Mouse (Mus musculus): ENCODE results near the gene Brca2. TPM values are rescaled to one million over a fixed set of nuclear protein-coding genes. Genes with fewer than 3 reads are reported as not detected.
"Not testable (repeated sequence)": the region's sequence is repeated elsewhere in the genome, so short reads cannot be mapped to it uniquely, and the experiment has no call there.

The Brca2 gene
- polyA plus RNA-seq (2015; fragmentation: Nextera tagmentation; extraction: Ambion mirVana) = 12.7 and 13.6 TPM in 2 replicates

DNA sequence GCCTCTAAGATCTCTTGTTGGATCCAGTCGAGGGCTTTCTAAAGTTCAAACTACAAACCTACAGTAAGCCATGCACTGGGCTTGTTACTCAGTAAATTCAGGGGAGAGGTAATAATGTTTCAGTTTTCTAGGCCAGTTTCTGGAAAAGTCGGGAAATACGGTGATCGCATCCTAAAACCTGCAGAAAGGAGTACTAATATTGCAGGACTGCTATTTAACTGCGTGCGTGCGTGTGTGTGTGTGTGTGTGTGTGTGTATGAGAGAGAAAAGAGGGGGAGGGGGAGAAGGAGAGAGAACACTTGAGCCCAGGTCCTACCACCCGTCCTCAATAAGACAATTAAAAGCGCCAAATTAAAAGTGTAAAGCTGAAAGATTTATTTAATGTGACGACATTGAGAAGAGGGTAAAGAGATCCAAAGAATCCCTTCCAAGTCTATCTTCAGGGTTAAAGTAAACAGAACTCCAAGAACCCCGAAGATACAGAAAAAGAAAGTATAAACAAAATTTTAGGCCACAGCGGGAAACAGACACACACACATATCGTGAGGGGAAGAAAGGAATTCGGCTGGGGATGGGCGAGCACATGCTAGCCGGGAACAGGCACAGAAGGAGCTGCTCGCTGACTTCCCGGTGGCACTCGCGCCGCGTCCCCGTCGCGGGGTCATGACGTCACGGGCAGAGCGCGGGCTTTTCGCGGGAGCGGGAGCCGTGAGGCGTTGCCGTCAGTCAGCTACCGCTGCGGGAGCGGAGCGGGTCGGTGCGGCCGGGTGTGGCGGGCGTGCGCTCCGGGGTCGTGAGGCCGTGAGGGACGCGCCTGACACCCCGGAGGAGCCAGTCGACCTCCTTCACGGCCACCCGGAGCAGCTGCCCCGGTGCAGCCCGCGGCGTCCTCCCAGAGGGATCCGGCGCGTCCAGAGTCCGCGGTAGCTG lies at the start of gene Brca2:
Brca2 (plus strand) TSS at position 694 of the 930 bp plus-strand sequence.
- no peaks in the 10 kb centered on the region for H3K36me3 ChIP-seq (ENCODE audit: insufficient read depth, low read length)
- H3K4me2 ChIP-seq (ENCODE audit: low read length) = peak within 1 kb of the TSS; percentile 64
- peak; percentile 94 for ATAC-seq (replicated peaks; ENCODE audit: low FRiP score, low read depth)
- 6% methylated on average over 58 of the region's 63 CpGs for WGBS
- H3K27ac ChIP-seq = peak within 1 kb of the TSS; percentile 70
- no peak for TF ChIP-seq CTCF (IDR thresholded peaks at IDR 0.05; ENCODE audit: low read depth)
- peak within 1 kb of the TSS; percentile 93 for H3K9ac ChIP-seq (ENCODE audit: low read depth, low read length)
- H3K9me3 ChIP-seq (replicated peaks; ENCODE audit: low read length) = no peaks in the 10 kb centered on the region
- H3K4me1 ChIP-seq (replicated peaks; ENCODE audit: insufficient read depth, low read length) = no peaks in the 10 kb centered on the region
- H3K27me3 ChIP-seq (ENCODE audit: insufficient read depth, low read length) = no peaks in the 10 kb centered on the region
- peak within 1 kb of the TSS; percentile 84 for H3K4me3 ChIP-seq (replicated peaks; ENCODE audit: low read depth, low read length)
- peak; percentile 91 for DNase-seq (ENCODE audit: low spot score)

DNA sequence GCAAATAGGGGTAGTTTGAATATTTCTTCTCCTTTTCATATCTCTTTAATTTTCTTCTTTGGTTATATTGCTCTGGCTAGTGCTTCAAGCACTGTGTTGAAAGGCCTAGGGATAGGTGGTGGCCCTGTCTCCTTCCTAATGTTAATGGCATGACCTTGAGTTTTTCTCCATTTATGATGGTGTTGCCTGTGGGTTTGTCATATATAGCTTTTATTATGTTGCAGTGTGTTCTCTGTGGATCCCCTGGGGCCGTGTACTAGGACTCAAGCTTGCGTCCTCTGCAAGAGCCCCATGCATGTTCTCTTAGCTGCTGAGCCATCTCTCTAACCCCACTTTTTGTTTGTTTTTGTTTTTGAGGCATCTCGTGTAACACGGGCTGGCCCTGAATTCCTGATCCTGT lies 45.1 kb upstream of the Brca2 start:
- no peaks in the 10 kb centered on the region for H3K4me1 ChIP-seq (replicated peaks; ENCODE audit: insufficient read depth, low read length)
- H3K27ac ChIP-seq = no peak overlapping the region
- H3K9ac ChIP-seq (ENCODE audit: low read depth, low read length) = no peak overlapping the region
- WGBS = 69% methylated on average over 4 of the region's 4 CpGs
- no peak for TF ChIP-seq CTCF (IDR thresholded peaks at IDR 0.05; ENCODE audit: low read depth)
- no peaks in the 10 kb centered on the region for H3K27me3 ChIP-seq (ENCODE audit: insufficient read depth, low read length)
- no peaks in the 10 kb centered on the region for H3K9me3 ChIP-seq (replicated peaks; ENCODE audit: low read length)
- peaks cover 8% of the 10 kb centered on the region; the same call in 1 of the 2 replicates for H3K36me3 ChIP-seq (ENCODE audit: insufficient read depth, low read length)
- no peak overlapping the region for H3K4me3 ChIP-seq (replicated peaks; ENCODE audit: low read depth, low read length)
- no peak overlapping the region for H3K4me2 ChIP-seq (ENCODE audit: low read length)
- DNase-seq (ENCODE audit: low spot score) = no peak
- no peak for ATAC-seq (replicated peaks; ENCODE audit: low FRiP score, low read depth)

DNA sequence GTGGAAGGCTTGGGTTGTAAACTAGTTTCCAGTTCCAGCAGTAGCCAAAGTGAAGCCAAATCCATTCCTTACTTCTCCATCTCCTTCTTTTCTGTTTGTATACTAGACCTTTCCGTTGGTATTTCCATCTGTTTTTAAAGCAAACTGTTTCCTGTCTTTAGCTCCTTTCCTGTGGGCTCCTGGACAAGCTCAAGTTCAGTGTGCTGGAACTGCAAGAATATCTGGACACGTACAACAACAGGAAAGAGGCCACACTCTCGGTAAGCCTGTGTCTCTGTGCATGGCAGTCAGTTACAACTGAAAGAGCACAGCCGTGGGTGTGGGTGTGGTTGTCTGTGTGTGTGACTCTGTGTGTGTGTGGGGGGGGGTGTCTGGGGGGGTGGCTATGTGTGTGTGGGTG lies 43.8 kb upstream of the Brca2 start:
- ATAC-seq (replicated peaks; ENCODE audit: low FRiP score, low read depth) (no peak), DNase-seq (ENCODE audit: low spot score) (no peak)
- no peak for TF ChIP-seq CTCF (IDR thresholded peaks at IDR 0.05; ENCODE audit: low read depth)

DNA sequence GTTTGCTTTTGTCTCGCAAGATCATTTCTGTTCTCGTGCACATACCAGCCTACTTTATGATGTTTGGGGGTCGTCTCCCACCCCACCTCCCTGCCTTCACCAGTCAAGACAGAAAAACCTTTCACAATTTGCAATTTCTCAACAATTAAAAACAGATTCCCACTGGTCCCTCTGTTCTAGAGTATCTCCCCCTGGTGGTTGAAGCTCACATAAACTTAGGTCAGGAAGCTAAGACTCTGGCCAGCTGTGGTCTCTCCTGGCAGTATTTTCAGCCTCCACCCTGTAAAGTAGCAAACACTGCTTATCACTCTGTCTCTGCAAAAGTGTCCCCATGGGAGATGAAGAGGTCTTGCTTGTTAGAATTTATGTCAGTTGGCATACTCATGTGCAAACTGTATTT lies 37.2 kb upstream of the Brca2 start:
- no peak overlapping the region for H3K27ac ChIP-seq
- peak; percentile 76 for TF ChIP-seq CTCF (IDR thresholded peaks at IDR 0.05; ENCODE audit: low read depth)

More for the DNA sequence above, 43.8 kb upstream of the Brca2 start:
- Histone ChIP-seq H3K27ac (no peak overlapping the region), H3K9me3 (replicated peaks; ENCODE audit: low read length) (no peaks in the 10 kb centered on the region), H3K27me3 (ENCODE audit: insufficient read depth, low read length) (no peaks in the 10 kb centered on the region), H3K4me1 (replicated peaks; ENCODE audit: insufficient read depth, low read length) (no peaks in the 10 kb centered on the region), H3K9ac (ENCODE audit: low read depth, low read length) (no peak overlapping the region), H3K4me2 (ENCODE audit: low read length) (no peak overlapping the region), H3K36me3 (ENCODE audit: insufficient read depth, low read length) (0 out of 2 replicates have a peak, but pooled peaks cover 4% of the 10 kb centered on the region), H3K4me3 (replicated peaks; ENCODE audit: low read depth, low read length) (no peak overlapping the region)
- WGBS = 34% methylated on average over 4 of the region's 4 CpGs

DNA sequence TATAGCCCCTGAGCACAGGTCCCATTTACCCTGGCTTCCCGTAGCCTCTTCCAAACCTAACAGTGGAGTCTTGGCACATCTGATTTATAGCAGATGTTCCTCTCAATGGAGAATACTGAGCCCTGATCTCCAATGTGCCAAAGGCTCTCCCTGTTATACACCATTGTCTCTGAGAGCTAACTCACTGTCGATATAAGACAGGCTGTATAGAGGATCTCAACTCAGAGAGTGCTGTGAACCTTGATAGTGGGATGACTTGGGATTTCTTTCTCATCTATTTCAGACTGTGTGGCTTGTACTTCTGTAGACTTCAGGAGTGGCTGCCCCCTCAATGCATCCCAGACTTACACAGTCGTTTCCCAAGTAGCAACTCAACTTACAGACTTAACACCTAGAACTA lies 32.1 kb upstream of the Brca2 start:
- no peaks in the 10 kb centered on the region; the same call in 1 of the 2 replicates for H3K4me1 ChIP-seq (replicated peaks; ENCODE audit: insufficient read depth, low read length)
- H3K4me3 ChIP-seq (replicated peaks; ENCODE audit: low read depth, low read length) = no peak overlapping the region
- H3K27me3 ChIP-seq (ENCODE audit: insufficient read depth, low read length) = no peaks in the 10 kb centered on the region
- ATAC-seq (replicated peaks; ENCODE audit: low FRiP score, low read depth) = no peak
- no peaks in the 10 kb centered on the region for H3K9me3 ChIP-seq (replicated peaks; ENCODE audit: low read length)
- H3K27ac ChIP-seq = 0 out of 2 replicates have a peak overlapping the region, but pooled peaks have one; percentile 13
- no peaks in the 10 kb centered on the region for H3K36me3 ChIP-seq (ENCODE audit: insufficient read depth, low read length)
- H3K9ac ChIP-seq (ENCODE audit: low read depth, low read length) = no peak overlapping the region
- no peak for DNase-seq (ENCODE audit: low spot score)
- H3K4me2 ChIP-seq (ENCODE audit: low read length) = no peak overlapping the region
- 40% methylated on average over 3 of the region's 3 CpGs for WGBS
- no peak for TF ChIP-seq CTCF (IDR thresholded peaks at IDR 0.05; ENCODE audit: low read depth)

More for the DNA sequence above, 37.2 kb upstream of the Brca2 start:
- Histone ChIP-seq H3K27me3 (ENCODE audit: insufficient read depth, low read length) (no peaks in the 10 kb centered on the region), H3K4me2 (ENCODE audit: low read length) (no peak overlapping the region), H3K4me3 (replicated peaks; ENCODE audit: low read depth, low read length) (no peak overlapping the region), H3K9ac (ENCODE audit: low read depth, low read length) (no peak overlapping the region), H3K9me3 (replicated peaks; ENCODE audit: low read length) (no peaks in the 10 kb centered on the region), H3K36me3 (ENCODE audit: insufficient read depth, low read length) (0 out of 2 replicates have a peak, but pooled peaks cover 7% of the 10 kb centered on the region), H3K4me1 (replicated peaks; ENCODE audit: insufficient read depth, low read length) (no peaks in the 10 kb centered on the region; the same call in 1 of the 2 replicates)
- peak; percentile 93 for DNase-seq (ENCODE audit: low spot score)
- no peak for ATAC-seq (replicated peaks; ENCODE audit: low FRiP score, low read depth)
- WGBS = 63% methylated on average over 3 of the region's 3 CpGs

DNA sequence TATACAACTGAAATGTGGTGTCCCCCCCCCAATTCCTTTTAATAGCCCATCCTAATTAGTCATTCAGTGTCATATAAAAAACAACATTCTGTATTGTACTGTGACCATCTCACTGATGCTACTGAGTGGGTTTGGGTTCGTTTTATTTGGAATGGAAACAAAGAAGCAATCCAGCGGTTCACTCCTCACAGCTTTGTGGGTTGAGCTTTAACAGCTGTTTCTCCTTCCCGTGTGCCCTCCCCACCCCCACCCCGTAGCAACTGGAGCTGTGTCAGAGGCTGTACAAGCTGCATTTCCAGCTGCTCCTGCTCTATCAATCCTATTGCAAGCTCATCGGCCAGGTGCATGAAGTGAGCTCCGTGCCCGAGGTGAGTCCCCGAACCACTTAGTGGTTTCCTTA lies 31.6 kb upstream of the Brca2 start:
- H3K4me2 ChIP-seq (ENCODE audit: low read length) = no peak overlapping the region
- no peak for TF ChIP-seq CTCF (IDR thresholded peaks at IDR 0.05; ENCODE audit: low read depth)
- DNase-seq (ENCODE audit: low spot score) = peak; percentile 86
- H3K9me3 ChIP-seq (replicated peaks; ENCODE audit: low read length) = no peaks in the 10 kb centered on the region
- H3K4me1 ChIP-seq (replicated peaks; ENCODE audit: insufficient read depth, low read length) = no peaks in the 10 kb centered on the region; the same call in 1 of the 2 replicates
- no peak overlapping the region for H3K9ac ChIP-seq (ENCODE audit: low read depth, low read length)
- H3K36me3 ChIP-seq (ENCODE audit: insufficient read depth, low read length) = 0 out of 2 replicates have a peak, but pooled peaks cover 1% of the 10 kb centered on the region
- H3K27me3 ChIP-seq (ENCODE audit: insufficient read depth, low read length) = no peaks in the 10 kb centered on the region
- 36% methylated on average over 8 of the region's 8 CpGs for WGBS
- no peak; the same call in 1 of the 2 replicates for ATAC-seq (replicated peaks; ENCODE audit: low FRiP score, low read depth)
- H3K27ac ChIP-seq = 0 out of 2 replicates have a peak overlapping the region, but pooled peaks have one; percentile 13
- no peak overlapping the region for H3K4me3 ChIP-seq (replicated peaks; ENCODE audit: low read depth, low read length)

DNA sequence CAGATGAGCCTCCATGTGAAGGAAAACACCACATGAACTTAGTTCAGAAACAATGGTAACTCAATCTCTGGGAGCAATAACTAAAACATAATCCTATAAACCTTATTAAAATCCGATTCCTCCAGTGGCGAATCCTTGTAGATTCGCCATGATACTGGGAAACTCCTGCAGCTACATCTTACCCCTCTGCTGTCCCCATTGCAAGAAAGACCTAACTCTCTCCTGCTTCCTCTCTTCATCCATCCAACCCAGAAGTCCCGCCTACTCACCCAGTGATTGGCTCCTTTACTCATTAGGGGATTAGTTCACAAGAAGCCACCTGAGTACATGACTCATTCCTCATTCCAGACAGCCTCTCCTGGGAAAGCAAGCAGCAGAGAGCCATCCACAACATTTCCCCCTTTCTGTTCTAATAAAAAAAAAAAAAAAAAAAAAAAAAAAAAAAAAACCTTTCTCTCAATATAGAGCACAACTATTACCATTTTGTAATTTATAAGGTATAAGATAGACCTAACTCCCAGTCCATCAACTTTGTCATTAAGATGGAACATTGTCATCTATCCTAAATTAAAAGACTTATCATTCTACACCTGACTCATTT lies 30.8 kb upstream of the Brca2 start:
- not testable (repeated sequence) for H3K36me3 ChIP-seq (ENCODE audit: insufficient read depth, low read length); H3K27me3 ChIP-seq (ENCODE audit: insufficient read depth, low read length); ATAC-seq (replicated peaks; ENCODE audit: low FRiP score, low read depth); H3K27ac ChIP-seq; H3K4me1 ChIP-seq (replicated peaks; ENCODE audit: insufficient read depth, low read length); H3K9ac ChIP-seq (ENCODE audit: low read depth, low read length); DNase-seq (ENCODE audit: low spot score); H3K4me3 ChIP-seq (replicated peaks; ENCODE audit: low read depth, low read length); H3K9me3 ChIP-seq (replicated peaks; ENCODE audit: low read length); H3K4me2 ChIP-seq (ENCODE audit: low read length)
- 89% methylated on average over 4 of the region's 4 CpGs for WGBS
